Mouse (Mus musculus): ENCODE data around the gene Mta1.

The Mta1 gene

DNA sequence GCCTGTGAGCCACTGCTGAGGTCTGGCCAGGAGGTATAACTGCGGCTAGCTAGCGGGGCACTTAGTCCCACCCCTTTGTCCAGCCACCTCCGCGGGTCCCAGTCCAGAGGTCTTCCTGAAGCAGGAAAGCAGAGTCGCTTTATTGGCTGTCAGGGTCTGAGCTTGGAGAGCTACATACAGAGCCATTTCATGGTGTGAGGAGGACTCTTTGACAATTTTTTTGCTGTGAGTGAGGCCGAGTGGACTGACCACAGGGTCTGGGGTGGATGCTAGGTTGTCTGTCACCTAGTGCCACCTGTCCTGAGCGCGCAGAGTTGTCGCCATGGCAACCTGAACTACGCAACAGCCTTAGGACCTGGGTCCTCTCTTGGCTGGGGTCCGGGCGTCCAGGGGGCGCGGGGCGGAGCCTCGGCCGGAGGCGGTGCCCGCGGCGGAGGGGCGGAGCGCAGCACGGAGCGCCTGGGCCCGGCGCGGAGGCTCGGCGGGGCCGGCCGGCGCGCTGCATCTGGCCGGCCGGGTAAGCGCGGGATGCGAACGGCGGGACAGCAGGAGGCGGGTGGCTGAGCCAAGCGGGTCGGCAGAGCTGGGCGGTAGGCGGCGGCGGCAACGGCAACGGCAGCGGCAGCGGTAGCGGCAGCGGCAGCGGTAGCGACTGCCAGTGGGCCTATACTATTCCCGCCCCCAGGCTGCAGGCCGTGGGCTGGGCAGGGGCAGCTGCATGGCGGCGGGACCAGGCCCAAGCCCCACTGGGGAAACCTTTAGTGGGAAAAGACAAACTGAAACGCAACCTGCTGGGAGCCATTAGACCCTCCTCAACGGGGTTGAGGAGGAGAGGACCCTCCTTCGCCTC lies 87.6 kb downstream of the Mta1 start, which contains the start of gene Tmem121:
Tmem121 (plus strand) TSS at position 489 of the 850 bp plus-strand sequence.
- DNase-seq (ENCODE audit: low read depth, low spot score), result no peak

DNA sequence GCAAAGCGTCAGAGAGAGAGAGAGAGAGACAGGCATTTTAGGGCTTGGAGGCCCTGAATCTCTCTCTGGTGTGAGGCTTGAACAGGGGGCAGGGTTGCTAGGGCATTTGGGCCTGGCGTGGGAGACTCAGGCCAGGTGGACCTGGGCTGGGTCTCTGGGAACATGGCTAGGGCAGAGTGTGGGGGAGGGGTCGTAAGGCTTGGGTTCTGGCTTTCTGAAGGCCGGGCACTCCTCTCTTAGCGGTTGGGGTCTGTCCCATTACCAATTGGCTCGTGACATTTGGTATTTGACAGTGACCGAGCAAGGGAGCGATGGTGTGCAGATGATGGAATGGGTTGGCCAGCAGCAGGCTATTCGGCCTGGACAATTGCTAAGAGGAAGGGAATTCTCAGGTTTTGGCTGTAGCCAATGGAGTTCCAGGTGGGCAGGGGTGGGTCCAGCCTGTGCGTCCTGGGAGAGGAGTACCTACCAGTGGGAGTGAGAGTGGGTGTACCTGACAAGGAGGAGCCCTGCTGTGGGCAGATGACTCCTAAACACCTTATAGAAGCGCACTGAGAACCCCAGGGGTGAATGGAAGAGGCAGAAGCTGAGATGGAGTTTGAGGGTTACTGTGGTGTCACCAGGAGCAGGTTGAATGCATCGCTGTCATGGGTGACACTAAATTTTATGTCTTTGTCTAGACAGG lies 88.4 kb downstream of the Mta1 start:
- no peak for DNase-seq (ENCODE audit: low read depth, low spot score)

Measured in skeletal muscle tissue, adult 2 months (tissue).